Mouse (Mus musculus) adrenal gland, postnatal 10 days (tissue): ENCODE measurements at regions not wholly inside any gene's neighbourhood (a gene's known extent, or its start where the extent isn't known, plus 50 kb on each side); places are given as distances from the start of the nearest gene placed in this dataset.

Source experiments
- DNase-seq: peaks from one replicate; pipeline ENCODE4 v3.0.0; 2021; ENCODE audit warnings: mixed read lengths

- DNase-seq: peak; percentile 52
Observed at GRCm38 (mm10) chr10:87999617-88000330, 91.1 kb upstream of the Pmch start.

GRCm38 (mm10) chr10:88008679-88009078 lies 82.2 kb upstream of the Pmch start:
- DNase-seq: peak; percentile 5

DNA sequence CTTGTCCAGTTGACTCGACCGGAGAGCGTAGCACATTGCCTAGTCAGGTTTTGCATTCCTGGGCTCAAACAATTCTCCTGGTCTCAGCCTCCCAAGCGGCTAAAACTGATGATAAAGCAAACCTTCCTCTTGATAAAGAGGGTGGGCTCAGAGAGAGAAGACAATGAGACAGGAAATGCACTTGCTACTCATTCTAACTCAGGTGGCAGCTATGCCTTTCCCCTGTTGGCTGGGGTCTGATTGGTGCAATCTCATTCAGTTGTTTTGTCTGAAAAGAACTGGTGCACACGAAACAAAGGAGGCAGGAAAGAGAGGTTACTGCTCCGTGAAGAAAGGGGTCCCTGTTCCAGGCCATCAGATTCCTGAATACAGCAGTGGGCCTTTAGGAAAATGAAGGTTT lies 80.0 kb upstream of the Pmch start:
- no peak for DNase-seq

GRCm38 (mm10) chr10:88031978-88032377 lies 58.9 kb upstream of the Pmch start:
- no peak for DNase-seq
